Mouse (Mus musculus) small intestine, adult 2 months (tissue): Measurements from ENCODE around the gene Usp3. TPM values are rescaled to one million over a fixed set of nuclear protein-coding genes. Genes with fewer than 3 reads are reported as not detected.

Experiments
- H3K27ac ChIP-seq: fragments of 200-500 bp; 2 replicates; pipeline ENCODE4 v1.5.1; 2012; ENCODE audit warnings: low read depth, low read length, control low read depth, inconsistent platforms; ENCODE audit not compliant: insufficient read depth
- H3K27me3 ChIP-seq: fragments of 200-500 bp; 2 replicates; pipeline ENCODE4 v1.6.1; 2012; ENCODE audit warnings: mild to moderate bottlenecking, moderate library complexity, low read length, inconsistent platforms; ENCODE audit not compliant: control insufficient read depth, insufficient read depth
- H3K36me3 ChIP-seq: fragments of 200-500 bp; 2 replicates; pipeline ENCODE4 v1.6.1; 2012; ENCODE audit warnings: mild to moderate bottlenecking, low read length, control low read depth, inconsistent platforms; ENCODE audit not compliant: control insufficient read depth, insufficient read depth
- H3K4me1 ChIP-seq: fragments of 200-500 bp; 2 replicates; pipeline ENCODE4 v1.6.1; 2012; ENCODE audit warnings: low read length, inconsistent platforms, mixed read lengths; ENCODE audit not compliant: control insufficient read depth, insufficient read depth, insufficient read length
- H3K4me3 ChIP-seq: fragments of 200-500 bp; 2 replicates; pipeline ENCODE4 v1.5.1; 2012; ENCODE audit warnings: low read depth, mild to moderate bottlenecking, control low read depth, inconsistent platforms, low read length, moderate library complexity
- CTCF ChIP-seq: fragments of 200-500 bp; IDR thresholded peaks from 2 replicates; pipeline ENCODE4 v1.5.1; 2012; ENCODE audit warnings: low read depth, mild to moderate bottlenecking, control low read depth, inconsistent platforms, low read length, moderate library complexity, mixed read lengths; ENCODE audit not compliant: insufficient replicate concordance, insufficient read length; ENCODE audit errors: extremely low read depth
- POLR2A ChIP-seq: fragments of 200-500 bp; IDR thresholded peaks from 2 replicates; pipeline ENCODE4 v1.6.1; 2012; ENCODE audit warnings: low read depth, mild to moderate bottlenecking, control low read depth, inconsistent platforms, low read length, moderate library complexity
- WGBS: fragments of 180-500 bp; shearing (Covaris S2); methylation state at CpG from one replicate; pipeline ENCODE4 v1.1.7; 2018; 5-methylcytosine and 5-hydroxymethylcytosine counted together
- polyA plus RNA-seq: library from polyadenylated mRNA; depleted of rRNA; stranded (reverse); fragments of >200 nt; gene quantifications from 2 replicates; pipeline ENCODE4 v1.2.3, GENCODE M21; 2012; rRNA removed

The Usp3 gene
- polyA plus RNA-seq, 1 experiment: 19.8 TPM

- Histone ChIP-seq H3K27ac (0 out of 2 replicates have a peak overlapping the region, but pooled peaks have one; percentile 18), H3K27me3 (no peaks in the 10 kb centered on the region), H3K4me3 (no peak overlapping the region), H3K4me1 (no peaks in the 10 kb centered on the region), H3K36me3 (peaks cover 49% of the 10 kb centered on the region)
- TF ChIP-seq POLR2A (no peak), CTCF (no peak)
- WGBS: 80% methylated on average over 4 of the region's 4 CpGs
These were observed 89.0 kb downstream of the Usp3 start for GRCm38 (mm10) chr9:66503879-66504411.

DNA sequence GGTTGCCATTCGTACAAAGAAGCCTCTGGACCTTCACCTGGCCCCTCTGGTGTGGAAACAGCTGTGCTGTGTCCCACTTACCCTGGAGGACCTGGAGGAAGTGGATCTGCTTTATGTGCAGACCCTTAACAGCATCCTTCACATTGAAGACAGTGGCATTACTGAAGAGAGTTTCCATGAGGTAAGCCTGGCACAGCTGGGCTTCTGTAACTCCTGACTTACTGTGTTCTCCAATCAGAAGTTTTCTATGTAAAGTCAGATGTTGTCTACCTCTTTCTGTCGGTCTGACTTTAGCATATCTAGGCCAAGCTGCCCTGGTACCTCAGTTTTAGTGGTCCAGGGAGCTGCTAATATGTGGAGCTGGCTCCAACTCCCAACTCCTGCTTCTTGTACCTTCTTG lies 91.7 kb downstream of the Usp3 start:
- H3K36me3 ChIP-seq: peaks cover 50% of the 10 kb centered on the region
- 79% methylated on average over 2 of the region's 2 CpGs for WGBS
- H3K27ac ChIP-seq: no peak overlapping the region
- H3K27me3 ChIP-seq: no peaks in the 10 kb centered on the region
- H3K4me1 ChIP-seq: no peaks in the 10 kb centered on the region
- no peak overlapping the region for H3K4me3 ChIP-seq
- TF ChIP-seq CTCF (no peak), POLR2A (no peak)

DNA sequence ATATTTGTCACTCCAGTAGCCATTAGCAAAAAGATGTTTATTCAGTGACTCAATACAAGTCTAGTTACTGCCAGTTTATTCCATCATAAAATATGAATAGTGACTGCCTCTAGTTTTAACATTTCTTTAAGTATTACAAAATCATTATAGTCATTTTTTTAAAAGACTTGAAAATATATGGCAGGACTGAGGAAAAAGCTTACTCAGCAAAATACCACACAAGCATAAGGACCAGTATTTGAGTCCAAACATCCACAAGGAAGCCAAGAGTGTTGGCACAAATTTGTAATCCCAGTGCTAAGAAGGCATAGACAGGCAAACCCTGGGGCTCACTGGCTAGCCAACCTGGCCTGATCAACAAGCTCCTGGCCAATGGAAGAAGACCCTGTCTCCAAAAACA lies 99.0 kb downstream of the Usp3 start:
- Histone ChIP-seq H3K36me3 (peaks cover 62% of the 10 kb centered on the region), H3K4me3 (no peak overlapping the region), H3K27ac (no peak overlapping the region), H3K27me3 (no peaks in the 10 kb centered on the region), H3K4me1 (no peaks in the 10 kb centered on the region)
- no peak for TF ChIP-seq CTCF

DNA sequence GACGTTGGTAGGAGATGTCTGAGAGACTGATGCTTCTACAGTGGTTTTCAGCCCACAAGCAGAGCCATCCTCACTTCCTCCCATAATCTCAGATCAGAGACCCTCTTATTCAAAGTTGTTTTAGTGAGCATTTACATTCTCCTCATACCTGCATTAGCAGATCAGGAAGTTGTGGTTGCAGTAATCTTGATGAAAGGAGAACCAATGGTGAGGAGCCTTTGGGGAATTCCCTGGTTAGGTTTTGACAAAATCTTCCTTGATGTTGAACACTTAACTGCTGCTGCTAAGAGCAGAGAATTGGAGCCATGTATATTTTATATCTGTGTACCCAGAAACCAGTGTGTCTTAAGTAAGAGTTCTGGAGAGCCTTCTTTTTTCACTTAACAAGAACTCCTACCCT lies 100.6 kb downstream of the Usp3 start:
- H3K4me3 ChIP-seq: no peak overlapping the region
- H3K36me3 ChIP-seq: peaks cover 63% of the 10 kb centered on the region
- no peaks in the 10 kb centered on the region for H3K4me1 ChIP-seq
- no peak overlapping the region for H3K27ac ChIP-seq
- TF ChIP-seq POLR2A: no peak
- TF ChIP-seq CTCF: no peak
- WGBS: 71% methylated on average over 1 of the region's 1 CpGs
- H3K27me3 ChIP-seq: no peaks in the 10 kb centered on the region

DNA sequence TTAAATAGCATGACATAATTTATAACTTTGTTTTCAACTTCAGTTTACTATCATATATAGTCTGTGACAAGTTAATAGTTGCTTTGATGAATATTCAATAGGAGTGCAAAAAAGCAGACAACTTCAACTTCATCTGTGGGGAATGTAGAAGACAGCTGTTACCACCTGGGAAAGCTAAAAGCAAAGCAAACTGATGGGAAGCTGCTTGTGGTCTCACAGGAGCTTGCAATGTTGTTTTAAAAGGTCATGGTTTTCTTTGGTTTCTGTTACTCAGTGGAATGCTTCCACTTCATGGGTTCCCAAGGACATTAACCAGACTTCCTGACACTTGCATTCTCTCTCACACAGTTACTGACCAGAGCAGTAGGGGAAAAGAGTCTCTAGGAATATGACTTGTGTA lies 104.2 kb downstream of the Usp3 start:
- TF ChIP-seq CTCF (no peak), POLR2A (no peak)
- Histone ChIP-seq H3K4me1 (no peaks in the 10 kb centered on the region), H3K4me3 (no peak overlapping the region), H3K36me3 (peaks cover 70% of the 10 kb centered on the region), H3K27ac (no peak overlapping the region), H3K27me3 (no peaks in the 10 kb centered on the region)

GRCm38 (mm10) chr9:66483429-66483828 lies 109.5 kb downstream of the Usp3 start:
- no peak for TF ChIP-seq POLR2A
- Histone ChIP-seq H3K36me3 (peaks cover 57% of the 10 kb centered on the region), H3K27ac (no peak overlapping the region), H3K4me1 (no peaks in the 10 kb centered on the region), H3K27me3 (no peaks in the 10 kb centered on the region), H3K4me3 (no peak overlapping the region)
- WGBS: 73% methylated on average over 3 of the region's 3 CpGs

- no peak overlapping the region for H3K4me3 ChIP-seq
- no peak overlapping the region for H3K27ac ChIP-seq
- no peaks in the 10 kb centered on the region for H3K4me1 ChIP-seq
- H3K36me3 ChIP-seq: peaks cover 39% of the 10 kb centered on the region
- no peaks in the 10 kb centered on the region for H3K27me3 ChIP-seq
- TF ChIP-seq CTCF (no peak), POLR2A (no peak)
- WGBS: 83% methylated on average over 2 of the region's 2 CpGs
These were observed 115.2 kb downstream of the Usp3 start for GRCm38 (mm10) chr9:66477785-66478184.

GRCm38 (mm10) chr9:66465087-66465486 lies 127.9 kb downstream of the Usp3 start:
- no peak overlapping the region for H3K27ac ChIP-seq
- H3K4me3 ChIP-seq: no peak overlapping the region
- WGBS: 57% methylated on average over 4 of the region's 4 CpGs
- no peaks in the 10 kb centered on the region for H3K4me1 ChIP-seq
- TF ChIP-seq CTCF (no peak), POLR2A (no peak)
- H3K27me3 ChIP-seq: no peaks in the 10 kb centered on the region
- peaks cover 49% of the 10 kb centered on the region for H3K36me3 ChIP-seq

Other genes with a start within 250 kb of the Usp3 start
- 4.3 and 9.3 TPM in 2 replicates for gene Herc1, start 242.7 kb downstream of the Usp3 start, polyA plus RNA-seq
- 20.3 and 20.5 TPM in 2 replicates for gene Fbxl22, start 78.5 kb downstream of the Usp3 start, polyA plus RNA-seq
- 2.8 and 4.4 TPM in 2 replicates for gene Car12, start 120.5 kb upstream of the Usp3 start, polyA plus RNA-seq
- 0.68 and 0.79 TPM in 2 replicates for gene Aph1b, start 202.3 kb upstream of the Usp3 start, polyA plus RNA-seq
- gene Gm10647, start 203.9 kb upstream of the Usp3 start, polyA plus RNA-seq: 0.06 TPM in 1 of 2 replicates, not detected in the other
- 0.13 and 0.22 TPM in 2 replicates for gene Aph1c, start 241.6 kb upstream of the Usp3 start, polyA plus RNA-seq